Mouse (Mus musculus) neural tube, embryonic 12.5 days (tissue): ENCODE measurements at regions not wholly inside any gene's neighbourhood (a gene's known extent, or its start where the extent isn't known, plus 50 kb on each side); places are given as distances from the start of the nearest gene placed in this dataset.

Source experiments
- ATAC-seq: fragments of 200-750 bp; cut with Nextera tagmentation; 2 replicates; pipeline ENCODE4 v1.8.0; 2017; ENCODE audit warnings: low read depth, mild to moderate bottlenecking, moderate TSS enrichment, moderate library complexity; ENCODE audit not compliant: low FRiP score
- H3K27ac ChIP-seq: fragments of 300-500 bp; sonication (generic); 2 replicates; pipeline ENCODE4 v1.5.1; 2016
- H3K27me3 ChIP-seq: fragments of 300-500 bp; sonication (generic); replicated peaks from 2 replicates; pipeline ENCODE4 v1.6.1; 2016; ENCODE audit warnings: mild to moderate bottlenecking
- H3K36me3 ChIP-seq: fragments of 300-500 bp; sonication (generic); 2 replicates; pipeline ENCODE4 v1.6.1; 2016; ENCODE audit warnings: mild to moderate bottlenecking
- H3K4me1 ChIP-seq: fragments of 300-500 bp; sonication (generic); 2 replicates; pipeline ENCODE4 v1.6.1; 2016
- H3K4me2 ChIP-seq: fragments of 300-500 bp; sonication (generic); replicated peaks from 2 replicates; pipeline ENCODE4 v1.6.1; 2016; ENCODE audit warnings: mild to moderate bottlenecking
- H3K4me3 ChIP-seq: fragments of 300-500 bp; sonication (generic); 2 replicates; pipeline ENCODE4 v1.5.1; 2016
- H3K9ac ChIP-seq: fragments of 300-500 bp; sonication (generic); 2 replicates; pipeline ENCODE4 v1.6.1; 2016; ENCODE audit warnings: mild to moderate bottlenecking
- H3K9me3 ChIP-seq: fragments of 300-500 bp; sonication (generic); 2 replicates; pipeline ENCODE4 v1.6.1; 2016; ENCODE audit warnings: mild to moderate bottlenecking
- WGBS: fragments of 180-500 bp; shearing (Covaris S2); methylation state at CpG from one replicate; pipeline ENCODE4 v1.1.7; 2016; 5-methylcytosine and 5-hydroxymethylcytosine counted together

DNA sequence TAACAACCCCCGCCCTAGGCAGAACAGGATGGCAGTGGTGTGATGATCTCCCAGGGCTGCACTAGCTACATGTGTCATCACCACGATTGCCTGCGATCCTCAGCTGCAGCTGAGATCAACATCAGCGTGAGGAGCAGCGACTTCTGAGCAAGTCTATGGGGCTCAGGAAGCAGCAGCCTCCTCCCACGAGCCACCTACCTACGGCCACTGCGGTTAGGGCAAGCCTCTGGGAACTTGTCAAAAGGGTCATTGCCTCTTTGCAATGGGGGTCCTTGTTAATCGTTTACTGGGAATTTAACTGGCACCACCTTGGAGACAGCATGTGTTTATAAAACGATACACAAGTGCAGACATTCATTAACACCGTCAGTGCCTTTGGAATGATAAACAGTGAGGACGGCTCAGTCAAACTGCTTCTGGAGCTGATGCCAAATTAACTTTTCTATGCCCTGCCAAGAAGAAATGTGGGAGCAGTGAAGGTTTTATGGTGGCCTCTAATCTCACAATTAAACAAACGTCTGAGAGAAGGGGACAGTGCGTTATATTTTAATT lies 118.8 kb upstream of the Cxcl12 start:
- Histone ChIP-seq H3K27me3 (no peaks in the 10 kb centered on the region), H3K36me3 (no peaks in the 10 kb centered on the region), H3K27ac (no peak overlapping the region), H3K4me3 (no peak overlapping the region), H3K9ac (no peak overlapping the region), H3K9me3 (no peaks in the 10 kb centered on the region), H3K4me1 (no peaks in the 10 kb centered on the region), H3K4me2 (no peak overlapping the region)
- no peak for ATAC-seq
- WGBS = 55% methylated on average over 14 of the region's 14 CpGs

- ATAC-seq = no peak
- Histone ChIP-seq H3K4me3 (no peak overlapping the region), H3K27me3 (no peaks in the 10 kb centered on the region), H3K9me3 (no peaks in the 10 kb centered on the region), H3K27ac (no peak overlapping the region), H3K9ac (no peak overlapping the region), H3K36me3 (no peaks in the 10 kb centered on the region), H3K4me1 (no peaks in the 10 kb centered on the region), H3K4me2 (no peak overlapping the region)
- 86% methylated on average over 3 of the region's 3 CpGs for WGBS
Observed at GRCm38 (mm10) chr6:117060688-117061087, 107.6 kb upstream of the Cxcl12 start.

- H3K9me3 ChIP-seq = no peaks in the 10 kb centered on the region
- no peaks in the 10 kb centered on the region for H3K27me3 ChIP-seq
- no peak overlapping the region for H3K4me2 ChIP-seq
- WGBS = 69% methylated on average over 9 of the region's 9 CpGs
- H3K4me3 ChIP-seq = no peak overlapping the region
- no peak for ATAC-seq
- H3K9ac ChIP-seq = no peak overlapping the region
- H3K36me3 ChIP-seq = no peaks in the 10 kb centered on the region
- H3K4me1 ChIP-seq = no peaks in the 10 kb centered on the region
- no peak overlapping the region for H3K27ac ChIP-seq
Observed at GRCm38 (mm10) chr6:117067541-117068305, 100.6 kb upstream of the Cxcl12 start.

DNA sequence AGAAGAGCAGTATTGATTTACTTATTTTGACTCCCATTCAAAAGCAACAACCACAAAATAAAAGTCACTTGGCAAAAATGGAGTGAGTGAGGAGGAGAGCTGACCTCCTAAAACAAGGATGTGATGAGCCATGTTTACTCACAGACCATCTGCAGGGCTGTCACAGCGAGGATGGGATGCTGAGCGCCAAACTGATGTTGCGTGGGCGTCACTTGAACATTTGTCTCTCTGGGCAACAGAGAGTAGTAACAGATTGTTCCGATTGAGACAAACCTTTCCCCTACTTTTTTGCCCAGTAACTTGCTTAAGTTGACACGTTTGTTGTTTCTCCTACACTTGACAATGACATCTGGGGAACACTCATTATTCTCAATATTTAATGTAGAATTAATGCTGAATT lies 97.0 kb upstream of the Cxcl12 start:
- Histone ChIP-seq H3K9me3 (no peaks in the 10 kb centered on the region), H3K9ac (no peak overlapping the region), H3K27me3 (no peaks in the 10 kb centered on the region), H3K4me3 (no peak overlapping the region), H3K4me1 (no peaks in the 10 kb centered on the region), H3K27ac (no peak overlapping the region), H3K36me3 (no peaks in the 10 kb centered on the region), H3K4me2 (no peak overlapping the region)
- ATAC-seq = no peak
- WGBS = 78% methylated on average over 6 of the region's 6 CpGs

GRCm38 (mm10) chr6:117071857-117072256 lies 96.5 kb upstream of the Cxcl12 start:
- no peak overlapping the region for H3K4me2 ChIP-seq
- no peak overlapping the region for H3K9ac ChIP-seq
- no peaks in the 10 kb centered on the region for H3K36me3 ChIP-seq
- H3K27ac ChIP-seq = no peak overlapping the region
- H3K9me3 ChIP-seq = no peaks in the 10 kb centered on the region
- H3K4me1 ChIP-seq = no peaks in the 10 kb centered on the region
- no peaks in the 10 kb centered on the region for H3K27me3 ChIP-seq
- no peak overlapping the region for H3K4me3 ChIP-seq
- ATAC-seq = no peak
- WGBS = 75% methylated on average over 8 of the region's 8 CpGs

- Histone ChIP-seq H3K9ac (no peak overlapping the region), H3K9me3 (no peaks in the 10 kb centered on the region), H3K4me3 (no peak overlapping the region), H3K4me2 (no peak overlapping the region), H3K27me3 (no peaks in the 10 kb centered on the region), H3K27ac (no peak overlapping the region), H3K4me1 (no peaks in the 10 kb centered on the region), H3K36me3 (no peaks in the 10 kb centered on the region)
- WGBS = 42% methylated on average over 5 of the region's 5 CpGs
- peak; percentile 48; the same call in 1 of the 2 replicates for ATAC-seq
Observed at GRCm38 (mm10) chr6:117079500-117079899, 88.8 kb upstream of the Cxcl12 start.

GRCm38 (mm10) chr6:117080973-117081372 lies 87.4 kb upstream of the Cxcl12 start:
- Histone ChIP-seq H3K4me3 (no peak overlapping the region), H3K4me1 (no peaks in the 10 kb centered on the region), H3K27ac (no peak overlapping the region), H3K9me3 (no peaks in the 10 kb centered on the region), H3K9ac (no peak overlapping the region), H3K27me3 (no peaks in the 10 kb centered on the region), H3K36me3 (no peaks in the 10 kb centered on the region), H3K4me2 (no peak overlapping the region)
- WGBS = 44% methylated on average over 13 of the region's 13 CpGs
- no peak for ATAC-seq

DNA sequence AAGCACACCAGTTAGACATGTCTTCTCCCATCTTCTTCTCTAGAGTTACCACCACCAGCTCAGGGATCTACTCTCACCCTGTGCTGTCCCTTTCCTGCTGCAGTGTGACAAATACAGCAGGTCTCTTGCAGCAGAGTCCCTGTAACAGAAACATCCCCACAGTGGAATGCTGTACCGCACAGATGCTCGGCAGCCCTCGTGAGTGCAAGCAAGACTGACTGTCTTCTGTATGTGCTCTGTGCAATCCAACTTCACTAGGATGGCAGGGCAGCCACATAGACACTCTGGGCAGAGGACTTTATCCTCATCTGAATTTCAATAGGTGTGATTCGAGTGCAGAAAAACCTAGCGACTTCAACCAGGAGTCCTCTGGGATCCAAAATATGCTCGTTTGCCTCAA lies 84.1 kb upstream of the Cxcl12 start:
- no peak overlapping the region for H3K27ac ChIP-seq

DNA sequence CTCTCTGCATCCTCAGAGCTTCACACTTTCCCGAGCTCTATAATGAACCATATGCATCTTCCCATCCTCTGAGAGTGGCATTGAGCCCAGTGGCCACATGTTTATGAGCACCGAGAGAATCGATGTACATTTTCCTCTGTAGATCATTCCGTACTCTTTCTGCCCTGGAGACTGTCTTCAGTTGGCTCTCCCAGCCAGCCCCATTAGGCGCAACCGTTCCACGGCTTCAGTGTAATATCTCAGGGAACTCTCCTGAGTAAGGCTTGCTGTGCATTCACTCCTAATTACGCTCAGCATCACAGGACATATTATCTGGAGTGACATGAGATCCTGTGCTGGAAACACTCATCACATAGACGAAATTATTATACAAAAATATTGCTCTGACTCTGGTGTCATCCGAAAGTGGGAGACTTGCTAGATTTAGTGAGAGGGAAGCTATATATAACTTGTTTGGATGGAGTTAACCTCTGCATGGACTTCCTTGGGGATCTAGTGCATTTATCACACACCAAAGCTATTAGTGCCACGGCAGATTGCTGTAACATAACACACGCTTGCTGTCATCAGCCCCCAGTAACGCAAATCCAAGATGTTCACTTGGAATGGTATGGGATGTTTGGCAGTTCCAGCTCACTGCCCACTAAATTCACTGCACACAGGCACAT lies 83.4 kb upstream of the Cxcl12 start:
- H3K4me1 ChIP-seq = no peaks in the 10 kb centered on the region
- no peak overlapping the region for H3K4me2 ChIP-seq
- H3K27ac ChIP-seq = no peak overlapping the region
- H3K9me3 ChIP-seq = no peaks in the 10 kb centered on the region
- no peaks in the 10 kb centered on the region for H3K27me3 ChIP-seq
- no peaks in the 10 kb centered on the region for H3K36me3 ChIP-seq
- no peak overlapping the region for H3K9ac ChIP-seq
- ATAC-seq = no peak
- WGBS = 75% methylated on average over 13 of the region's 13 CpGs
- H3K4me3 ChIP-seq = no peak overlapping the region

More for the DNA sequence above, 84.1 kb upstream of the Cxcl12 start:
- WGBS = 63% methylated on average over 6 of the region's 6 CpGs
- Histone ChIP-seq H3K4me2 (no peak overlapping the region), H3K27me3 (no peaks in the 10 kb centered on the region), H3K36me3 (no peaks in the 10 kb centered on the region), H3K9ac (no peak overlapping the region), H3K9me3 (no peaks in the 10 kb centered on the region), H3K4me3 (no peak overlapping the region), H3K4me1 (no peaks in the 10 kb centered on the region)
- no peak for ATAC-seq

- no peaks in the 10 kb centered on the region for H3K9me3 ChIP-seq
- no peaks in the 10 kb centered on the region for H3K4me1 ChIP-seq
- H3K36me3 ChIP-seq = no peaks in the 10 kb centered on the region
- H3K27ac ChIP-seq = no peak overlapping the region
- no peak overlapping the region for H3K9ac ChIP-seq
- no peaks in the 10 kb centered on the region for H3K27me3 ChIP-seq
- H3K4me3 ChIP-seq = no peak overlapping the region
- WGBS = 88% methylated on average over 6 of the region's 6 CpGs
- no peak for ATAC-seq
- H3K4me2 ChIP-seq = no peak overlapping the region
Observed at GRCm38 (mm10) chr6:117094742-117095141, 73.6 kb upstream of the Cxcl12 start.

DNA sequence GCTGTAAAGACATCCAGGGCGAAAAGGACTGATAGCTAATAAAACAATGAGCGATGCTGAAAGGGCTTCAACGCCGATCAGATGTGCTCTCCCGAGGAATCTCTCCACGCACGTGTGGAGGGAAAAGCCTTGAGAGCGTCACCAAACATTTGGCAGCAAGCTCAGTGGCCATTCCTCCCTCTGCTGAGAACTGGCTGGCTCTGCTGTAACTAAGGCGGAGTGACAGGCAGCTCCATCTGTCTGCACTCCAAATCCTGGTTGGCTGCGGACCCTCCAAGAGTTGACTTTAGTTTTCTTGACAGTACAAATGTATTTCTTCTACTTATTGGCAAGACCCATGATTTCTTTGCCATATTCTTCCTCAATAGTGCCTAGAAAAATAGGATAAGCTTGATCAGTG lies 68.5 kb upstream of the Cxcl12 start:
- Histone ChIP-seq H3K4me1 (no peaks in the 10 kb centered on the region), H3K27ac (no peak overlapping the region), H3K36me3 (no peaks in the 10 kb centered on the region), H3K4me2 (no peak overlapping the region), H3K9ac (no peak overlapping the region), H3K4me3 (no peak overlapping the region), H3K27me3 (no peaks in the 10 kb centered on the region), H3K9me3 (no peaks in the 10 kb centered on the region)
- WGBS = 80% methylated on average over 10 of the region's 10 CpGs
- ATAC-seq = no peak

- Histone ChIP-seq H3K4me3 (no peak overlapping the region), H3K4me1 (no peaks in the 10 kb centered on the region), H3K27me3 (no peaks in the 10 kb centered on the region), H3K9me3 (no peaks in the 10 kb centered on the region), H3K27ac (no peak overlapping the region), H3K4me2 (no peak overlapping the region), H3K36me3 (no peaks in the 10 kb centered on the region), H3K9ac (no peak overlapping the region)
- no peak for ATAC-seq
- 80% methylated on average over 4 of the region's 4 CpGs for WGBS
Observed at GRCm38 (mm10) chr6:117102693-117103092, 65.6 kb upstream of the Cxcl12 start.
